Mouse (Mus musculus) large intestine, adult 2 months (tissue): Measurements from ENCODE around the gene Mif. TPM values are rescaled to one million over a fixed set of nuclear protein-coding genes. Genes with fewer than 3 reads are reported as not detected.

Source experiments
- polyA plus RNA-seq: library from polyadenylated mRNA; depleted of rRNA; stranded (reverse); fragments of >200 nt; gene quantifications from 2 replicates; pipeline ENCODE4 v1.2.3, GENCODE M21; 2012; rRNA removed

The Mif gene
- polyA plus RNA-seq, 1 experiment = 807 TPM

Other genes starting within 250 kb of the Mif start
- gene Susd2, start 216.2 kb downstream of the Mif start, polyA plus RNA-seq = 42.9 and 124 TPM in 2 replicates
- 20.3 and 36.0 TPM in 2 replicates for gene Cabin1, start 95.9 kb downstream of the Mif start, polyA plus RNA-seq
- gene Ddt, start 86.8 kb downstream of the Mif start, polyA plus RNA-seq = 81.4 and 104 TPM in 2 replicates
- gene Gm20441, start 79.3 kb downstream of the Mif start, polyA plus RNA-seq = 0.48 and 0.58 TPM in 2 replicates
- 48.6 and 59.5 TPM in 2 replicates for gene Gstt3, start 78.8 kb downstream of the Mif start, polyA plus RNA-seq
- 44.8 and 68.1 TPM in 2 replicates for gene Gstt1, start 61.7 kb downstream of the Mif start, polyA plus RNA-seq
- gene Gstt4, start 37.7 kb downstream of the Mif start, polyA plus RNA-seq = not detected in 2 replicates
- gene Gstt2, start 22.8 kb downstream of the Mif start, polyA plus RNA-seq = 115 and 146 TPM in 2 replicates
- gene Derl3, start 33.2 kb upstream of the Mif start, polyA plus RNA-seq = 39.2 and 101 TPM in 2 replicates
- gene Smarcb1, start 61.4 kb upstream of the Mif start, polyA plus RNA-seq = 41.0 and 48.6 TPM in 2 replicates
- gene Chchd10, start 72.9 kb upstream of the Mif start, polyA plus RNA-seq = 348 and 403 TPM in 2 replicates
- gene Mmp11, start 76.3 kb upstream of the Mif start, polyA plus RNA-seq = 5.3 and 7.6 TPM in 2 replicates
- gene Gm867, start 80.4 kb upstream of the Mif start, polyA plus RNA-seq = 0.30 TPM in 1 of 2 replicates, not detected in the other
- gene Vpreb3, start 82.8 kb upstream of the Mif start, polyA plus RNA-seq = 28.0 and 43.9 TPM in 2 replicates
- gene Gm5134, start 94.3 kb upstream of the Mif start, polyA plus RNA-seq = 0.19 and 0.34 TPM in 2 replicates
- gene Zfp280b, start 172.4 kb upstream of the Mif start, polyA plus RNA-seq = 6.5 and 9.4 TPM in 2 replicates